Mouse (Mus musculus) lung, adult 2 months (tissue): ENCODE results near the gene Crim1.

Source experiments
- CTCF ChIP-seq: fragments of 200-500 bp; IDR thresholded peaks from 2 replicates; pipeline ENCODE4 v1.5.1; 2011; ENCODE audit warnings: mild to moderate bottlenecking, low read length, control low read depth; ENCODE audit not compliant: insufficient read depth
- POLR2A ChIP-seq: fragments of 200-500 bp; IDR thresholded peaks from 2 replicates; pipeline ENCODE4 v1.6.1; 2011; ENCODE audit warnings: low read depth, mild to moderate bottlenecking, control low read depth, low read length, borderline replicate concordance; ENCODE audit errors: extremely low read depth

GRCm38 (mm10) chr17:78298967-78299540 lies 99.0 kb downstream of the Crim1 start:
- TF ChIP-seq CTCF (no peak), POLR2A (no peak)
